ENCODE assay signal across 8 mouse cellular contexts in genomic region chr11:98203351-98203911, GRCm38 (mm10). TPM values are rescaled to one million over a fixed set of nuclear protein-coding genes. Genes with fewer than 3 reads are reported as not detected.
DNase-seq lines count a peak whose midpoint lies in the region; ATAC-seq and TF ChIP-seq lines count a peak whose summit lies in the region.

No protein-coding gene starts in this region.

- ATAC-seq in midbrain, embryonic 15.5 days (replicated peaks), result peak; percentile 49

- H3K4me3 ChIP-seq in gastrocnemius, adult 2 months, result peak overlapping the region; percentile 96
- H3K4me3 ChIP-seq in midbrain, embryonic 15.5 days, result peak overlapping the region; percentile 91

- DNase-seq in gastrocnemius, adult 2 months, result peak; percentile 24
- no peak for DNase-seq in gastrocnemius, adult 18-20 months (ENCODE audit: low spot score)
- peak; percentile 8 for DNase-seq in thymus, postnatal 25 days
- DNase-seq in thymus, postnatal 14 days, result no peak
- peak; percentile 28 to 29 for DNase-seq in frontal cortex, postnatal 25 days (ENCODE audit: low spot score in 2 of 2)
- DNase-seq in layer of hippocampus, postnatal 25 days (ENCODE audit: extremely low spot score in 1 of 2, low spot score in 1 of 2), result peak; percentile 33 to 37
- no peak for DNase-seq in thymus, postnatal 4 days

- no peaks in the 10 kb centered on the region for H3K9me3 ChIP-seq in midbrain, embryonic 15.5 days

- peak overlapping the region; percentile 100 for H3K27ac ChIP-seq in gastrocnemius, adult 2 months
- H3K27ac ChIP-seq in midbrain, embryonic 15.5 days, result peak overlapping the region; percentile 99

- no peaks in the 10 kb centered on the region for H3K27me3 ChIP-seq in midbrain, embryonic 15.5 days (replicated peaks)

- no peak for TF ChIP-seq CTCF in gastrocnemius, adult 2 months (IDR thresholded peaks at IDR 0.05)

- peak overlapping the region; percentile 97 for H3K9ac ChIP-seq in midbrain, embryonic 15.5 days

- H3K36me3 ChIP-seq in midbrain, embryonic 15.5 days (replicated peaks), result no peaks in the 10 kb centered on the region; the same call in 1 of the 2 replicates

- WGBS in midbrain, embryonic 15.5 days, result under 1% methylated on average over 37 of the region's 37 CpGs

- H3K4me1 ChIP-seq in midbrain, embryonic 15.5 days, result peaks cover 39% of the 10 kb centered on the region

- intact Hi-C loops in gastrocnemius, adult 2 months (cut with DNase I), result loop anchor here (5.0 kb wide), 1 partner anchor 176 kb away; the partner anchor contains the start of gene Rpl19

- peak overlapping the region; percentile 96 for H3K4me2 ChIP-seq in midbrain, embryonic 15.5 days

RNA-seq across cellular contexts. Expression of gene Cdk12, which starts 0.6 kb away (rescaled TPM):
- 10 to 100 TPM; 14.2 to 17.1 TPM for total RNA-seq in gastrocnemius, adult 2 months (2021)
- 10 to 100 TPM; 11.9 to 13.5 TPM for total RNA-seq in gastrocnemius, adult 18-20 months (2021)
- 10 to 100 TPM; 32.2 to 41.0 TPM for total RNA-seq in layer of hippocampus, postnatal 25 days (2021)
- polyA plus RNA-seq in midbrain, embryonic 15.5 days (2015; fragmentation: Nextera tagmentation; extraction: Ambion mirVana), result 9.5 and 9.7 TPM in 2 replicates

RNA-seq across cellular contexts. Expression of gene Med1, which starts 10.3 kb away (rescaled TPM):
- total RNA-seq in gastrocnemius, adult 2 months (2021), result 10 to 100 TPM; 26.4 to 33.1 TPM
- total RNA-seq in gastrocnemius, adult 18-20 months (2021), result 10 to 100 TPM; 24.5 to 25.3 TPM
- 10 to 100 TPM; 49.5 to 54.0 TPM for total RNA-seq in layer of hippocampus, postnatal 25 days (2021)
- 57.4 and 57.8 TPM in 2 replicates for polyA plus RNA-seq in midbrain, embryonic 15.5 days (2015; fragmentation: Nextera tagmentation; extraction: Ambion mirVana)

RNA-seq across cellular contexts. Expression of gene Fbxl20, which starts 53.2 kb away (rescaled TPM):
- total RNA-seq in gastrocnemius, adult 2 months (2021), result 1 to 10 TPM; 8.2 to 9.7 TPM
- 1 to 10 TPM; 8.9 to 9.3 TPM for total RNA-seq in gastrocnemius, adult 18-20 months (2021)
- total RNA-seq in layer of hippocampus, postnatal 25 days (2021), result 10 to 100 TPM; 32.4 to 32.9 TPM
- polyA plus RNA-seq in midbrain, embryonic 15.5 days (2015; fragmentation: Nextera tagmentation; extraction: Ambion mirVana), result 32.8 and 33.2 TPM in 2 replicates

Comparison
In these comparisons a context has a peak if more than half of its experiments do, and no peak if none do; other contexts are left out.
1. DNase-seq: peak in gastrocnemius, adult 2 months (single experiment), thymus, postnatal 25 days (single experiment), frontal cortex, postnatal 25 days (2 of 2) and layer of hippocampus, postnatal 25 days (2 of 2); none in gastrocnemius, adult 18-20 months (single experiment), thymus, postnatal 14 days (single experiment) and thymus, postnatal 4 days (single experiment).